Mouse (Mus musculus) G1E (cell line): ENCODE data around the gene Pard3b. TPM values are rescaled to one million over a fixed set of nuclear protein-coding genes. Genes with fewer than 3 reads are reported as not detected.

Experiments
- ATAC-seq: 2 replicates; pipeline ENCODE4 v1.8.0; 2016; ENCODE audit warnings: mild to moderate bottlenecking; ENCODE audit not compliant: insufficient number of reproducible peaks, poor library complexity, low FRiP score, severe bottlenecking; ENCODE audit errors: extremely low read depth
- DNase-seq: peaks from one replicate; pipeline ENCODE4 v3.0.0; 2012; ENCODE audit warnings: low spot score
- H3K27me3 ChIP-seq: 2 replicates; pipeline ENCODE4 v1.6.1; 2012; ENCODE audit warnings: mild to moderate bottlenecking, low read length, inconsistent platforms; ENCODE audit not compliant: insufficient read depth
- H3K36me3 ChIP-seq: replicated peaks from 2 replicates; pipeline ENCODE3; 2012; ENCODE audit warnings: mild to moderate bottlenecking, inconsistent platforms
- H3K4me1 ChIP-seq: 2 replicates; pipeline ENCODE4 v1.6.1; 2012; ENCODE audit warnings: low read depth, low read length, inconsistent platforms, mixed read lengths; ENCODE audit not compliant: insufficient read depth
- H3K4me3 ChIP-seq: 2 replicates; pipeline ENCODE4 v1.5.1; 2012; ENCODE audit warnings: low read depth, mild to moderate bottlenecking, inconsistent platforms, low read length, moderate library complexity, mixed read lengths
- H3K9me3 ChIP-seq: replicated peaks from 2 replicates; pipeline ENCODE4 v1.6.1; 2012; ENCODE audit warnings: inconsistent platforms
- CTCF ChIP-seq: IDR thresholded peaks from 2 replicates; pipeline ENCODE4 v1.5.1; 2012; ENCODE audit warnings: low read depth, low read length, inconsistent platforms, mixed read lengths
- GATA1 ChIP-seq: IDR thresholded peaks from 2 replicates; pipeline ENCODE4 v1.6.1; 2012; ENCODE audit warnings: borderline replicate concordance, low read length, inconsistent platforms, mixed read lengths
- GATA2 ChIP-seq: IDR thresholded peaks from 2 replicates; pipeline ENCODE4 v1.6.1; 2012; ENCODE audit warnings: low read depth, low read length, inconsistent platforms, borderline replicate concordance
- POLR2AphosphoS5 ChIP-seq: IDR thresholded peaks from 2 replicates; pipeline ENCODE4 v1.6.1; 2012; ENCODE audit warnings: low read depth, low read length, inconsistent platforms; ENCODE audit not compliant: insufficient replicate concordance
- TAL1 ChIP-seq: conservative IDR thresholded peaks from 2 replicates; pipeline ENCODE4 v1.6.1; 2012; ENCODE audit warnings: low read depth, low read length, inconsistent platforms, mixed read lengths
- polyA plus RNA-seq: library from polyadenylated mRNA; stranded (reverse); fragments of >175 nt; gene quantifications from 2 replicates; pipeline ENCODE4 v1.2.3, GENCODE M21; 2012
- total RNA-seq, 2 experiments: library from RNA; stranded (forward) in 1 of 2; stranded (reverse) in 1 of 2; fragments of 200-1000 nt in 1 of 2; fragments of >200 nt in 1 of 2; fragmentation: Nextera tagmentation in 1 of 2; gene quantifications; 2 replicates each; pipeline ENCODE4 v1.2.3; 2014 to 2017

Pard3b gene
- total and polyA plus RNA-seq, 3 experiments, result 0.33 TPM; not detected in 2

DNA sequence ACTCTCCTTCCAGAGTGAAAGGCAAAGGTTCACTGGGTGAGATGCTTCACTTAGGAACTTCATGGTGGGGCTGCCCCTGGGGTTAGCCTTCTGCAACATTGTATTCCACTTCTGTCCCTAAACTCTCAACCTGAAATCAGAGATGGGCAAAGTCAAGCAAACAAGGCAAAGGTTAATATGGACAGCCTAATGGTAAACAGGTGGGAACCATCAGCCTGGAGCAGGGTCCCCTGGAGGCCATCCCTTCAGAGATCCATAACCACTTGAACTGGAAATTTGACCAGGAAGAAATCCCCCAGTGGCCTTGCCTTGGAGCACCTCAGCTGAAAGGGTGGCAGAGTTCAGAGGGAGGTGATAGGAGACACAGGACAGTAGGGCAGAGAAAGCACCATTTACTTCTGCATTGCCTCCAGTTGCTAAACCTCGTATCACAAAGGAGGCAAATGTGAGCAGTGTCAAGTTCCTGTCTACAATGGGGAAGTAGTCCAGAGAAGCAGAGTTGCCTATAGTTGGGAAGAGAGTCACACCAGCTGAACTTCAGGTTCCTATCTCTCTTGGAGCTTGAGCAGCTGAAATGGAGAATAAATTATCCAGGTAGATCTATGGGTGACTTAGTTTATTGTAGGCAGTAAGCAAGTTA, 412.7 kb downstream of the Pard3b start:
- DNase-seq, result no peak
- ATAC-seq, result no peak
- no peaks in the 10 kb centered on the region for H3K36me3 ChIP-seq
- H3K4me3 ChIP-seq, result no peak overlapping the region
- no peak for TF ChIP-seq GATA2
- no peak for TF ChIP-seq POLR2AphosphoS5
- no peak for TF ChIP-seq GATA1
- TF ChIP-seq CTCF, result no peak
- TF ChIP-seq TAL1, result no peak
- no peaks in the 10 kb centered on the region for H3K4me1 ChIP-seq
- H3K27me3 ChIP-seq, result 0 out of 2 replicates have a peak, but pooled peaks cover 7% of the 10 kb centered on the region
- H3K9me3 ChIP-seq, result no peaks in the 10 kb centered on the region

DNA sequence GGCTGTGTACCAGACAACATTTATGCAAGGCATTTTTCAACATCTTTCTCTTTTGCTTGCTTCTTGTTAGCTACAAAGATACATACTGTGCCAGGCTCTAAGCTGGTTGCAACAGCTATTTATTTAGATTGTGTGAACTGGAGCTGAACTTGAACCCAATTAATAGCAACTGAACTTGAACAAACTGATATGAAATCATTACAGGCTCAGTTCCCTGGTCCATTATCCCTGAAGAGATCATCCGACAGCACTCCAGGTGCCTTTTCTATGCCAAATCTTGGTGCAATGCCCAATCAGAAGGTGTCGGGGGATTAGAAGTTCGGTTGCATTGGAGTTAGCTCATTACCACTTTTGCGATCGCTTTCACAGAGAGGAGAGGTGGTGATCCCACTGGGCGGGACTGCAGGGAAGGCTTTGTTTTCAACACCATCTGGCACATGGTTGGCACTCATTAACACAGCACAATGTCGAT, 414.6 kb downstream of the Pard3b start:
- Histone ChIP-seq H3K36me3 (no peaks in the 10 kb centered on the region), H3K27me3 (0 out of 2 replicates have a peak, but pooled peaks cover 7% of the 10 kb centered on the region), H3K4me3 (no peak overlapping the region), H3K9me3 (no peaks in the 10 kb centered on the region), H3K4me1 (no peaks in the 10 kb centered on the region)
- DNase-seq (no peak), ATAC-seq (no peak)
- no peak for TF ChIP-seq POLR2AphosphoS5
- TF ChIP-seq GATA2, result no peak
- TF ChIP-seq TAL1, result no peak
- TF ChIP-seq GATA1, result no peak
- TF ChIP-seq CTCF, result no peak

DNA sequence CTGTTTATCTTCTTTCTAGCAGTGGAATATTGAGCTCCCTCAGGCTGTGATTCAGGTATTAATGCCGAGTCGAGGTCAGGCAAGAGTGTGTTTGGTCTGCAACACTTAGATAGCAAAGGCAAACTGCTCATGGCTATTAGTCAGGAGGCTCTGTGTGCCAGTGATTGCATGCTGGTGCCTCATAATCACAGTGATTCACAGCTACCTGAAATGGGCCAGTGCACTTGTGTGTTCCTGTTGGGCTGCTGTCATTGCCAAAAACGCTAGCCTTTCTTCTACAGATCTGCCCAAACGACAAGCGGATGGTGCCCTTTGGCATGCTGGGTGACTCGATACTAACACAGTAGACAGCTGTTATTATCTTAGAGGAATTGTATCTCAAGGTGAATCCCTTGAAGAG, 416.7 kb downstream of the Pard3b start:
- H3K4me3 ChIP-seq, result no peak overlapping the region
- TF ChIP-seq TAL1 (no peak), POLR2AphosphoS5 (no peak), CTCF (no peak), GATA1 (no peak), GATA2 (no peak)
- H3K36me3 ChIP-seq, result no peaks in the 10 kb centered on the region
- no peaks in the 10 kb centered on the region for H3K4me1 ChIP-seq
- H3K27me3 ChIP-seq, result 0 out of 2 replicates have a peak, but pooled peaks cover 7% of the 10 kb centered on the region
- no peak for DNase-seq
- ATAC-seq, result no peak
- no peaks in the 10 kb centered on the region for H3K9me3 ChIP-seq

DNA sequence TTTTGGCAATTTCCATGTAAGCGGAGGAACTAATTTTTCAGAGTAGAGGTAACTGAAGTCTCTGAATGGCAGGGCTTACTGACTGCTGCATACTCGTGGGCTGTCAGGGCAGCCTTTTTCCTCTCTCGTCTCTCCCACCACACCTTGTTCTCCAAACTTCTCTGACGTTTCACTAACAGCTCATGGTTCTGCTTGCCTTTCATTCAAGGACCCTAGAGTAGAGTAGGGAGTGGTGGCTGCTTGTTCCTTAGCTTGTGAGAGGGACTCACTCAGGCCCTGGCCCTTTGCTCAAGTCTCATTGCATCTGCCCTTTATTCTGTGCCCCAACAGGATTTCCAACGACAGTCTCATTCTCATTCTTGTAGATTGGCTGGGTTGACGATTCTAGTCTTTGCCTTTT, 432.0 kb downstream of the Pard3b start:
- Histone ChIP-seq H3K36me3 (no peaks in the 10 kb centered on the region), H3K9me3 (no peaks in the 10 kb centered on the region), H3K4me1 (no peaks in the 10 kb centered on the region), H3K4me3 (no peak overlapping the region), H3K27me3 (no peaks in the 10 kb centered on the region)
- ATAC-seq, result no peak
- no peak for DNase-seq
- TF ChIP-seq CTCF (no peak), TAL1 (no peak), POLR2AphosphoS5 (no peak), GATA2 (no peak), GATA1 (no peak)

DNA sequence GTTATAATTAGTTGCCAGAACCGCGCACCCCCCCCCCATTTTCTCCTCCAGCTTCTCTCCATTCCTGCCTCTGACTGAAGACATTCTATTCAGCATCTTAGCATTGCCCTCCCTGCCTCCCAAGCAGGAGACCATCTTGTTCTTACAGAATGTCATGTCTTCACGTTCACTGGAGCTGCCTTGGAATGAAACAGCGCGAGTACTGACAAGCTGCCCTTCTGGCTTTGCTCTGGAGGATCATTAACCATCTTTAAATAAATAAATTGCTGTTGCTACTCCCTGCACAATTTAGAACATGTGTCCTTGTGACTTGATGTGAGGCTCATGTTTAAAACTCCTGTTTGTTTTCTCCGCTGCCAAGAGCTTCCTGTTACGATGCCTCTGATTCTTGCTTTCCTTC, 432.5 kb downstream of the Pard3b start:
- DNase-seq (no peak), ATAC-seq (no peak)
- Histone ChIP-seq H3K9me3 (no peaks in the 10 kb centered on the region), H3K27me3 (no peaks in the 10 kb centered on the region), H3K36me3 (no peaks in the 10 kb centered on the region), H3K4me1 (no peaks in the 10 kb centered on the region), H3K4me3 (no peak overlapping the region)
- TF ChIP-seq GATA1 (no peak), POLR2AphosphoS5 (no peak), GATA2 (no peak), TAL1 (no peak), CTCF (no peak)

DNA sequence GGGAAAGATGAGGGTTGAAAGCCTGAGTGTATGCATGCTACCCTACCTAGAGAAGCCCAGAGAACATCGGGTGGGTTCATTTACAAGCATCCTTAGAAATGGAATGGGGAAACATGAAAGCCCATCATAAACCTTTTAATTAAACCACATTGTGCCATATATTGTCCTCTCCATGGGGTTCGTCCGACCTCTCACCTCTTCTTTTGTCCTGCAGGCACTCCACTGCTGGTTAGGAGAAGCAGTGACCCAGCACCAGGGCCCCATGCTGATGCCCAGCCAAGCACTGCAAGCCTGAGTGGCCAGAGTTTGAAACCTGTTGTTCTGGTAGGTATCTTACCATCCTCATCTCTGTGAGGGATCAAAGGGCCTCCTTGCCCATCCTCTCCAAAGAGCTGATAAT, 437.5 kb downstream of the Pard3b start:
- TF ChIP-seq TAL1 (no peak), GATA2 (no peak), GATA1 (no peak), POLR2AphosphoS5 (no peak), CTCF (no peak)
- Histone ChIP-seq H3K4me1 (no peaks in the 10 kb centered on the region), H3K4me3 (no peak overlapping the region), H3K9me3 (no peaks in the 10 kb centered on the region), H3K27me3 (no peaks in the 10 kb centered on the region), H3K36me3 (no peaks in the 10 kb centered on the region)
- DNase-seq (no peak), ATAC-seq (no peak)

DNA sequence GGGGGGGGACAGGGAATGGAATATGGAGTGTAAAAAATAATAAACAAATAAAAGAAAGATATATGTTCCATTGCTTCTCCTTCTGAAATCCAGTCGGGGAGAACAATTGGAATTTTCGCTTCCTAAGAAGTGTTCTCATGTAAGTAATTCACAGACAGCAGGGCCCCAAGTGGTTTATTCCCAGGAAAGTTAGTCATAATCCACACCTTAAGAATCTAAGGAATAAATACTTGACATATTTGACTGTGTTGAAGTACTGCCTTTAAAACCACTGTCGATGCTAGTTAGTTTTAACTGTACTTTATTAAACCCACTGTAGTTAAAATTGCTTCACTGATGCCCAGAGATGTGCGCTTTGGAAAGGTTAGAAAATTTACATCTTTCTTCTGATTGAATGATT, 442.5 kb downstream of the Pard3b start:
- Histone ChIP-seq H3K4me3 (no peak overlapping the region), H3K36me3 (no peaks in the 10 kb centered on the region), H3K27me3 (no peaks in the 10 kb centered on the region), H3K9me3 (no peaks in the 10 kb centered on the region), H3K4me1 (no peaks in the 10 kb centered on the region)
- ATAC-seq, result no peak
- no peak for DNase-seq
- TF ChIP-seq CTCF, result no peak
